Mouse (Mus musculus): Measurements from ENCODE around the gene Garnl3.

Garnl3 gene

GRCm38 (mm10) chr2:33131500-33132092 lies at the start of gene Garnl3:
TSS of gene Garnl3 (minus strand) at chr2:33131654.
- in situ Hi-C loops (cut with MboI; ENCODE audit: low pct_unique_long_range_greater_than_20kb in 1 of 2, low sequenced_read_pairs in 2 of 2, unreplicated experiment in 1 of 2): no loop called here

- in situ Hi-C loops (cut with MboI; ENCODE audit: low pct_unique_long_range_greater_than_20kb in 1 of 2, low sequenced_read_pairs in 2 of 2, unreplicated experiment in 1 of 2): no loop called here
Measured at GRCm38 (mm10) chr2:33179930-33180630, 48.6 kb upstream of the Garnl3 start.

GRCm38 (mm10) chr2:33179171-33179929 lies 47.9 kb upstream of the Garnl3 start:
- in situ Hi-C loops (cut with MboI; ENCODE audit: low pct_unique_long_range_greater_than_20kb in 1 of 2, low sequenced_read_pairs in 2 of 2, unreplicated experiment in 1 of 2): no loop called here

- in situ Hi-C loops (cut with MboI; ENCODE audit: low pct_unique_long_range_greater_than_20kb in 1 of 2, low sequenced_read_pairs in 2 of 2, unreplicated experiment in 1 of 2): no loop called here
Measured at GRCm38 (mm10) chr2:33178243-33178932, 46.9 kb upstream of the Garnl3 start.

- in situ Hi-C loops (cut with MboI; ENCODE audit: low pct_unique_long_range_greater_than_20kb in 1 of 2, low sequenced_read_pairs in 2 of 2, unreplicated experiment in 1 of 2): no loop called here
Measured at GRCm38 (mm10) chr2:33177443-33178242, 46.2 kb upstream of the Garnl3 start.

- in situ Hi-C loops (cut with MboI; ENCODE audit: low pct_unique_long_range_greater_than_20kb in 1 of 2, low sequenced_read_pairs in 2 of 2, unreplicated experiment in 1 of 2): no loop called here
Measured at GRCm38 (mm10) chr2:33176921-33177320, 45.5 kb upstream of the Garnl3 start.

- in situ Hi-C loops (cut with MboI; ENCODE audit: low pct_unique_long_range_greater_than_20kb in 1 of 2, low sequenced_read_pairs in 2 of 2, unreplicated experiment in 1 of 2): no loop called here
Measured at GRCm38 (mm10) chr2:33176516-33176915, 45.1 kb upstream of the Garnl3 start.

- in situ Hi-C loops (cut with MboI; ENCODE audit: low pct_unique_long_range_greater_than_20kb in 1 of 2, low sequenced_read_pairs in 2 of 2, unreplicated experiment in 1 of 2): no loop called here
Measured at GRCm38 (mm10) chr2:33173686-33174085, 42.2 kb upstream of the Garnl3 start.

GRCm38 (mm10) chr2:33173126-33173525 lies 41.7 kb upstream of the Garnl3 start:
- in situ Hi-C loops (cut with MboI; ENCODE audit: low pct_unique_long_range_greater_than_20kb in 1 of 2, low sequenced_read_pairs in 2 of 2, unreplicated experiment in 1 of 2): no loop called here

- in situ Hi-C loops (cut with MboI; ENCODE audit: low pct_unique_long_range_greater_than_20kb in 1 of 2, low sequenced_read_pairs in 2 of 2, unreplicated experiment in 1 of 2): no loop called here
Measured at GRCm38 (mm10) chr2:33170777-33171565, 39.5 kb upstream of the Garnl3 start.

GRCm38 (mm10) chr2:33169445-33169844 lies 38.0 kb upstream of the Garnl3 start:
- in situ Hi-C loops (cut with MboI; ENCODE audit: low pct_unique_long_range_greater_than_20kb in 1 of 2, low sequenced_read_pairs in 2 of 2, unreplicated experiment in 1 of 2): no loop called here

- in situ Hi-C loops (cut with MboI; ENCODE audit: low pct_unique_long_range_greater_than_20kb in 1 of 2, low sequenced_read_pairs in 2 of 2, unreplicated experiment in 1 of 2): no loop called here
Measured at GRCm38 (mm10) chr2:33167060-33167459, 35.6 kb upstream of the Garnl3 start.

- in situ Hi-C loops (cut with MboI; ENCODE audit: low pct_unique_long_range_greater_than_20kb in 1 of 2, low sequenced_read_pairs in 2 of 2, unreplicated experiment in 1 of 2): no loop called here
Measured at GRCm38 (mm10) chr2:33165710-33166374, 34.4 kb upstream of the Garnl3 start.

- in situ Hi-C loops (cut with MboI; ENCODE audit: low pct_unique_long_range_greater_than_20kb in 1 of 2, low sequenced_read_pairs in 2 of 2, unreplicated experiment in 1 of 2): no loop called here
Measured at GRCm38 (mm10) chr2:33165229-33165628, 33.8 kb upstream of the Garnl3 start.

- in situ Hi-C loops (cut with MboI; ENCODE audit: low pct_unique_long_range_greater_than_20kb in 1 of 2, low sequenced_read_pairs in 2 of 2, unreplicated experiment in 1 of 2): no loop called here
Measured at GRCm38 (mm10) chr2:33164646-33165045, 33.2 kb upstream of the Garnl3 start.

- in situ Hi-C loops (cut with MboI; ENCODE audit: low pct_unique_long_range_greater_than_20kb in 1 of 2, low sequenced_read_pairs in 2 of 2, unreplicated experiment in 1 of 2): no loop called here
Measured at GRCm38 (mm10) chr2:33162126-33162525, 30.7 kb upstream of the Garnl3 start.

- in situ Hi-C loops (cut with MboI; ENCODE audit: low pct_unique_long_range_greater_than_20kb in 1 of 2, low sequenced_read_pairs in 2 of 2, unreplicated experiment in 1 of 2): no loop called here
Measured at GRCm38 (mm10) chr2:33160326-33160973, 29.0 kb upstream of the Garnl3 start.

All from mouse embryonic stem cell (cell line).